Mouse (Mus musculus): Measurements from ENCODE around the gene Klf4. TPM values are rescaled to one million over a fixed set of nuclear protein-coding genes. Genes with fewer than 3 reads are reported as not detected.

Klf4 gene
- total and polyA plus RNA-seq, 3 experiments = 0.51 to 2.9 (median 1.3) TPM

- Histone ChIP-seq H3K4me3 (replicated peaks in 1 of 3; ENCODE audit: low read depth in 2 of 3, low read length in 2 of 3, poor library complexity in 1 of 3) (no peak overlapping the region), H3K27me3 (replicated peaks) (no peaks in the 10 kb centered on the region), H3K9ac (ENCODE audit: insufficient read depth, low read depth) (no peak overlapping the region), H3K36me3 (replicated peaks in 1 of 2; ENCODE audit: control insufficient read depth in 1 of 2, insufficient read depth in 1 of 2, low read length in 1 of 2) (no peaks in the 10 kb centered on the region), H3K9me3 (replicated peaks; ENCODE audit: low read length) (no peaks in the 10 kb centered on the region), H3K4me1 (ENCODE audit: control insufficient read depth in 1 of 2, insufficient read depth in 2 of 2) (no peaks in the 10 kb centered on the region), H3K27ac (ENCODE audit: insufficient read depth, low read depth) (no peak overlapping the region), H3K4me2 (ENCODE audit: insufficient read depth, low read depth, poor library complexity, severe bottlenecking) (no peak overlapping the region), H3K79me2 (replicated peaks; ENCODE audit: control insufficient read depth, extremely low read depth, insufficient read depth, poor library complexity, severe bottlenecking) (no peaks in the 10 kb centered on the region)
- DNase-seq (ENCODE audit: extremely low read depth) = peak; percentile 44
- TF ChIP-seq MAX (IDR thresholded peaks at IDR 0.05; ENCODE audit: low read length) (no peak), POLR2A (IDR thresholded peaks at IDR 0.05; ENCODE audit: low read depth, low read length) (no peak), CTCF (conservative IDR thresholded peaks at IDR 0.05 in 1 of 2, IDR thresholded peaks at IDR 0.05 in 1 of 2; ENCODE audit: low read depth in 2 of 2, low read length in 2 of 2) (peak; percentile 68 to 71), GABPA (IDR thresholded peaks at IDR 0.05; ENCODE audit: insufficient replicate concordance, low read depth, low read length) (no peak), MEF2A (IDR thresholded peaks at IDR 0.05; ENCODE audit: borderline replicate concordance, low read depth, low read length) (no peak), BHLHE40 (IDR thresholded peaks at IDR 0.05; ENCODE audit: low read depth, low read length) (no peak), RAD21 (IDR thresholded peaks at IDR 0.05; ENCODE audit: low read depth, low read length) (peak; percentile 43), SMC3 (IDR thresholded peaks at IDR 0.05; ENCODE audit: low read depth, low read length) (peak; percentile 33)
- in situ Hi-C loops (cut with MboI; ENCODE audit: low pct_ligation_motif_present, low pct_unique_long_range_greater_than_20kb, low sequenced_read_pairs) (no loop called here), dilution Hi-C loops (cut with MboI; ENCODE audit: extremely low pct_ligation_motif_present, extremely low pct_unique_long_range_greater_than_20kb, low sequenced_read_pairs) (no loop called here)
Observed at GRCm38 (mm10) chr4:55480322-55480767, 51.9 kb downstream of the Klf4 start.

- DNase-seq (ENCODE audit: extremely low read depth) = no peak
- Histone ChIP-seq H3K4me3 (replicated peaks in 1 of 3; ENCODE audit: low read depth in 2 of 3, low read length in 2 of 3, poor library complexity in 1 of 3) (no peak overlapping the region), H3K4me1 (ENCODE audit: control insufficient read depth in 1 of 2, insufficient read depth in 2 of 2) (no peaks in the 10 kb centered on the region), H3K79me2 (replicated peaks; ENCODE audit: control insufficient read depth, extremely low read depth, insufficient read depth, poor library complexity, severe bottlenecking) (no peaks in the 10 kb centered on the region), H3K27me3 (replicated peaks) (no peaks in the 10 kb centered on the region), H3K9me3 (replicated peaks; ENCODE audit: low read length) (no peaks in the 10 kb centered on the region), H3K9ac (ENCODE audit: insufficient read depth, low read depth) (no peak overlapping the region), H3K36me3 (replicated peaks in 1 of 2; ENCODE audit: control insufficient read depth in 1 of 2, insufficient read depth in 1 of 2, low read length in 1 of 2) (no peaks in the 10 kb centered on the region), H3K4me2 (ENCODE audit: insufficient read depth, low read depth, poor library complexity, severe bottlenecking) (no peak overlapping the region), H3K27ac (ENCODE audit: insufficient read depth, low read depth) (no peak overlapping the region)
- TF ChIP-seq MXI1 (IDR thresholded peaks at IDR 0.05; ENCODE audit: low read depth, low read length) (no peak), KAT2A (IDR thresholded peaks at IDR 0.05; ENCODE audit: insufficient replicate concordance, low read length) (no peak), ETS1 (conservative IDR thresholded peaks at IDR 0.05; ENCODE audit: low read depth, low read length) (no peak), E2F4 (IDR thresholded peaks at IDR 0.05; ENCODE audit: insufficient replicate concordance, low read depth, low read length) (no peak), SIN3A (IDR thresholded peaks at IDR 0.05; ENCODE audit: low read length) (no peak), MEF2A (IDR thresholded peaks at IDR 0.05; ENCODE audit: borderline replicate concordance, low read depth, low read length) (no peak), MAX (IDR thresholded peaks at IDR 0.05; ENCODE audit: low read length) (no peak), POLR2AphosphoS2 (IDR thresholded peaks at IDR 0.05; ENCODE audit: low read depth, low read length) (no peak), RAD21 (IDR thresholded peaks at IDR 0.05; ENCODE audit: low read depth, low read length) (no peak), EP300 (IDR thresholded peaks at IDR 0.05; ENCODE audit: low read length) (no peak), UBTF (IDR thresholded peaks at IDR 0.05; ENCODE audit: low read depth, low read length) (no peak), CTCF (conservative IDR thresholded peaks at IDR 0.05 in 1 of 2, IDR thresholded peaks at IDR 0.05 in 1 of 2; ENCODE audit: low read depth in 2 of 2, low read length in 2 of 2) (no peak), ZMIZ1 (IDR thresholded peaks at IDR 0.05; ENCODE audit: low read depth, low read length) (no peak), BHLHE40 (IDR thresholded peaks at IDR 0.05; ENCODE audit: low read depth, low read length) (no peak), POLR2A (IDR thresholded peaks at IDR 0.05; ENCODE audit: low read depth, low read length) (no peak), USF1 (IDR thresholded peaks at IDR 0.05; ENCODE audit: low read depth, low read length) (no peak), ZKSCAN1 (IDR thresholded peaks at IDR 0.05; ENCODE audit: borderline replicate concordance, low read depth, low read length) (no peak), CHD1 (IDR thresholded peaks at IDR 0.05; ENCODE audit: low read depth, low read length) (no peak), IRF4 (IDR thresholded peaks at IDR 0.05; ENCODE audit: low read depth, low read length) (no peak), NRF1 (IDR thresholded peaks at IDR 0.05; ENCODE audit: low read depth, low read length) (no peak)
- dilution Hi-C loops (cut with MboI; ENCODE audit: extremely low pct_ligation_motif_present, extremely low pct_unique_long_range_greater_than_20kb, low sequenced_read_pairs) = no loop called here
- in situ Hi-C loops (cut with MboI; ENCODE audit: low pct_ligation_motif_present, low pct_unique_long_range_greater_than_20kb, low sequenced_read_pairs) = no loop called here
Observed at GRCm38 (mm10) chr4:55478333-55478732, 53.9 kb downstream of the Klf4 start.

Measured in CH12.LX (cell line).